Mouse (Mus musculus): ENCODE measurements around the gene Fbxw5.

DNA sequence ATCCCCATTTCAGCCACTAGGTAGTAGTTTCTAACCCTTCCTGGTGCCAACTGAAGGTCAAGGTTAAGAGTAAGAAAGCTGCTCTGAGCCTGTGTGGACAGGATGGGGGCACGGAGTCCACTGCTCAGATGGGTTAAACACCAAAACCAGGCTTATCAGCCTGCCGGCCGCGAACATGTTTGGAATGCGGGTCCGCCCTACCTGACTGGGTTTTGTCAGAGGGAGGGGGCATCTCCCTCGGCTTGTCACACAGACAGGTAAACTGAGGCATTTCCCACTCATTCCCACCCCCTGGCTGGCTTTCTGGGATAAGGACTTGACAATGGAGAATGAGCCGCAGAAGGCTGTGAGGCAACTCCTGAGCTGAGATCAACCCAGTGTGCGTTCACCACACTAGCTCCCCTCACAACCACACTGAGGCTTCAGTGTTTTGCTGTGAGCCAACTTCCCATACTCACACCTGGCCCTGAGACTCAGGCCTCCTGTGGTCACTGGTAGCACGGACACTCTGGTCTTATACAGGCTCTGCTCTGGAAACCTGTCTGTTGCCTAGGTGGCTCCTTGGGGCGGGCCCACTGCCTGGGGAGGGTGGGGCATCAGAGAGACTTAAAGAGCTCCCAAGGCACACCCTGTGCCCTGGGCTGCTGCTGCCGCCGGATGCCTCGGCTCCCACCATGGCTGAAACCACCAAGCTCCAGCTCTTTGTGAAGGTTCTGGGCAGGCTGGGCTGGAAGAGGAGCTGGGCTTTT, 44.2 kb upstream of the Fbxw5 start, which contains the start of gene Clic3:
- TF ChIP-seq POLR2A (IDR thresholded peaks at IDR 0.05; ENCODE audit: extremely low read depth, insufficient read depth, low read length) (no peak), CTCF (IDR thresholded peaks at IDR 0.05; ENCODE audit: extremely low read depth, insufficient read depth, low read length) (no peak)

Data from cortical plate, adult 2 months (tissue).